Mouse (Mus musculus) heart, postnatal 14 days (tissue): ENCODE measurements at regions not wholly inside any gene's neighbourhood (a gene's known extent, or its start where the extent isn't known, plus 50 kb on each side); places are given as distances from the start of the nearest gene placed in this dataset.

Source experiments
- DNase-seq, 2 experiments: peaks; one replicate each; pipeline ENCODE4 v3.0.0; 2021 to 2022
- intact Hi-C: fragments of 180-260 bp; cut with DNase I; formaldehyde crosslinking; loops from one replicate; pipeline ENCODE4 v1.15.1; 2025

GRCm38 (mm10) chr7:134527351-134527750 is 141.9 kb upstream of the D7Ertd443e start:
- intact Hi-C loops: no loop called here
- peak; percentile 14 to 16 for DNase-seq

- no peak for DNase-seq
- intact Hi-C loops: no loop called here
Observed at GRCm38 (mm10) chr7:134528026-134528425, 142.4 kb upstream of the Dock1 start.

GRCm38 (mm10) chr7:134534821-134535220 is 135.6 kb upstream of the Dock1 start:
- intact Hi-C loops: no loop called here
- DNase-seq: no peak

DNA sequence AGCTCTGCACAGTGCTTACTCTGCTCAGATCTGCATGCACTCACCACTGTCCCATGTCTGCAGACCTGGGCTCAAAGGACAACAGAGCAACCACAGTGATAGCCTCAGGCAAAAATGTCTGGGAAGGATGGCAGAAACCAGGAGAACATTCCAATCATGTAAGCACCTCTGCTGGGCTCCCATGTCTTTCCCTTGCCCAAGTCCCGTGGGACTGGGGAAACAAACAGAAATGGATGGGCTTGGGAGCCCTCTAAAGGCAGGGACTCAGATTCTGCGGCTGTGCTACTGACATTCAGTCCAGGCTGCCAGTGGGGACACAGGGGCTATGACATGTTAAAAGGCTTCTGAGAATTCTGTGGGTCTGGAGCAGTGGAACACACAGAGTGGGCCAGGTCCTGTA is 128.8 kb upstream of the Dock1 start:
- no peak for DNase-seq
- intact Hi-C loops: no loop called here

- intact Hi-C loops: no loop called here
- DNase-seq: no peak
Observed at GRCm38 (mm10) chr7:134546187-134546586, 124.3 kb upstream of the Dock1 start.

DNA sequence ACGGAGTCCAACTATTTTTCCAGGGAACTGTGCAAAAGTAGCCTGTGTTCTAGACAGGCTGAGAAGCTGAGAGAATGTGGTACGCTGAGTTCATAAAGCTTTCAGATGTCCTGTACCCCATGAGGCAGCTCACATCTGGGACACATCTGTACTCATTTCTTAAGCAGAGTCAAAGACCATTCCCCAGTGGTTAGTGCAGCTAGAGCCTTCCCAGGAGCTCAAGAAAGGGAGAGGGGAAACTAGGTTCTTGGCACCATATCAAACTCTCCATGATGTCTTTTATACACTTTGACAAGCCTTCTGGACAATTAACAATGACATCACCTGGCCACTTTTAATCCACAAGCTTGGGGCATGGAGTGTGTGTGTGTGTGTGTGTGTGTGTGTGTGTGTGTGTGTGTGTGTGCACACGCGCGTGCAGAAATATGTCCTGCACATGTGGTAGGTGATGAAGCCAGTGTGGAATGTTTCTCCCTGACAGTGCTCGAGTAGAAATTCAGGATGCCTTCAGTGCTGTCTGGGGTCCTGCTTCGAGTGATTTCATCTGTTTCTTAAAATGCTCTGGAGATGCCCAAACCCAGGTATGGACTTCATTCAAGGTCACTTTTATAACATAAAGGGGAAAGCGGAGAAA is 121.1 kb upstream of the Dock1 start:
- intact Hi-C loops: no loop called here
- DNase-seq: no peak

DNA sequence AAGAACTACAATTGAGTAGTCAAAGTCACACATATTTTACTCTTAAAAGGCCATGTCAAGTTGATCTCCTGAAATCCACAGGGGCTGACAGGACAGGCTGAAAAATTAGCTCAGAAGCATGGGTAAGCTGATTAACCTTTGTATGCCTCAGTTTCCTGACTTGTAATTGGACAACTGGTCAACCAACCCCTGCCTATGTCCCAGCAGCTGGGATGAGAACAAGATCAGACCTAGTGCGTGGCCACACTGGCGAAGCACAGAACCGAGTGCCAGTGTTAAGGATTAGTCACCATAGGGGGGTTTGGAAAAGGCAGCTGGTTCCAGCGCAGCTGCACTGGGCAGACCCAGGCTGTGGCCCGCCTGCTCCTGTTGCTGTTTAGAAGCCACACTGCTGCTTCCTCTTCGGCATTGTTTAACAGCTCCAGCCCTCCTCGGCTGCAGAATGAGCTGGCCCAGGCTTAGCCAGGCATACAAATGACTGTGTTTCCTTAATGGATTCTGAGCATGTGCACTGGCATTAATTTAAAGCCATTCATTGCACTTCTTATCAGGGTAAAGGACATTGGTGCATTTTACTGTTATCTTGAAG is 120.1 kb upstream of the Dock1 start:
- DNase-seq: peak; percentile 34
- intact Hi-C loops: no loop called here

- DNase-seq: peak; percentile 32 to 62
- intact Hi-C loops: no loop called here
Observed at GRCm38 (mm10) chr7:134552051-134552451, 118.4 kb upstream of the Dock1 start.

DNA sequence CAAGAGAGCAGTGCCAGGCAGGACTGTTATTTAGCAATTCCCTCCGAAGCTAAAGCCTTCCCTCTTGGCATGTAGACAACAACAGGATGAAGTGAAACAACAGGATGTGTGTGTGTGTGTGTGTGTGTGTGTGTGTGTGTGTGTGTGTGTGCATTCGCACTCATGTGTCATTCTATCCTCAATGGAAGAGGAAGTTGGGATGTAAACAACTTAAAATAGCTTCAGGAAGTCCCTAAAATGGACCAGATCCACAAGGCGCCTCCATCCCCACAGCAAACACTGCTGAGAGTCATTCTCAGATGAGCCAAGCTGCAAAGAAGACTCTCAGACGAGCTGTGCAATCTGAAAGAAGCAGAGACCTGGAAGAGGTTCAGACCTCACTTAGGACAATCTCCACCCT is 114.4 kb upstream of the Dock1 start:
- DNase-seq: peak in 1 of 2 experiments; percentile 3
- intact Hi-C loops: no loop called here

- DNase-seq: peak; percentile 69 to 81
- intact Hi-C loops: loop anchor here (5.0 to 10.0 kb wide), 4 partner anchors 89 to 709 kb away; no protein-coding TSS in a partner anchor
Observed at GRCm38 (mm10) chr7:134566322-134566721, 104.1 kb upstream of the Dock1 start.

- intact Hi-C loops: loop anchor here (5.0 to 10.0 kb wide), 4 partner anchors 92 to 712 kb away; no protein-coding TSS in a partner anchor
- no peak for DNase-seq
Observed at GRCm38 (mm10) chr7:134569247-134569646, 101.2 kb upstream of the Dock1 start.

GRCm38 (mm10) chr7:134570176-134570810 is 100.2 kb upstream of the Dock1 start:
- peak; percentile 23 to 32 for DNase-seq
- intact Hi-C loops: no loop called here

DNA sequence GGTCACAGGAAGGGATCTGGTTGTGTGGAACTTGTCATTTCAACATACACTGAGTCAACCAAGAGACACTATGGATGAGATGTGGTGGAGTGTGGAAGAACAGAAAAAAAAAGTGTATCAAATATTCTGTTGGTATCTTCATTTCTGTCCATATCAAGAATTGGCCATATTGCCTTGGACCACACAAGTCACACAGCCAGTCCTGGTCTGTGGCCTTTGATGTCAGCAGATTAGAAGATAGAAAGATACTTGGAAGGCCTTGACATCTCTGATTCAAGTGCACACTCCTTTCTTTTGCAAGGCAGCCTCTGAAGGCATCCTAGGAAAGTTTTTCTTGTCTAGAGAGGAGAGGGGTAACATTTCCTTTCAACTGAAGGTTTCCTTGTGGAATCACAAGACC is 88.7 kb upstream of the Dock1 start:
- DNase-seq: no peak
- intact Hi-C loops: no loop called here

DNA sequence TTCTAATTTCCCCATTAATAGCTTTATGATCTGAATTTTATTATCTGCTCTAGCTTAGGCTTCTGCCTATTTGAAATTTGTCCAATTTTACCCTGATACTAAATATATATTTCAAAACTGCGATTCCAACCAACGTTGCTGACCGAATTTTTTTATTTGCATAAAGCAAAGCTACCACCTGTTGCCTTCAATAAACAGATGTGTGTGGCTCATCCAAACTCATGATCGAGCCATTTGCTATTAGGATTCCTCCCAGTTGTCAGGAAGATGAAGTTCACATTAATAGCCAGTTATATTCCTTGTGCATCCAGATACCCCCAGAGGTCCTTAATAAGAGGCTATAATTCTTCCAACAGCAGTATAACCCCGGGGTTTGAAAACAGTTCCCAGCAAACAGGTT is 85.0 kb upstream of the Dock1 start:
- intact Hi-C loops: no loop called here
- DNase-seq: no peak

DNA sequence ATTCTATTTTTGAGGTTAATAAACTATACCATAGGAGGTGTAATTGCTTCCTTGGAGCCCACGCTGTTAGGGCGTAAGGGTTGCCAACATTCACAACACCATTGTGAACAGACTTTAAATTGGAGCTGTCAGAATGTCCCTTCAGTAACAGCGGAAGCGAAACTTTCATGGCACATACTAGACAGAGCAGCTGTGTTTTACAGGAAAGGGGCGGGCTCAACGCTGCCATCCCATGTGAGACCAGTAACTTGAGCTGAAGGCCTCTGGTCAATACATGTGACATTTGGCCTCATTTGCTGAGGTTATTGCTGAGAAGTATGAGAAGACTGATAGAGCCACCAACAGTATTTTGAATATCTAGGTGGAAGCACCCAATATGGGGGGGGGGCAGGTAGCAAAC is 83.5 kb upstream of the Dock1 start:
- DNase-seq: no peak
- intact Hi-C loops: no loop called here

- intact Hi-C loops: no loop called here
- peak; percentile 43 to 50 for DNase-seq
Observed at GRCm38 (mm10) chr7:134607886-134608285, 62.6 kb upstream of the Dock1 start.

GRCm38 (mm10) chr7:134610159-134610558 is 60.3 kb upstream of the Dock1 start:
- DNase-seq: no peak
- intact Hi-C loops: no loop called here

- no peak for DNase-seq
- intact Hi-C loops: no loop called here
Observed at GRCm38 (mm10) chr7:134611371-134611770, 59.1 kb upstream of the Dock1 start.

DNA sequence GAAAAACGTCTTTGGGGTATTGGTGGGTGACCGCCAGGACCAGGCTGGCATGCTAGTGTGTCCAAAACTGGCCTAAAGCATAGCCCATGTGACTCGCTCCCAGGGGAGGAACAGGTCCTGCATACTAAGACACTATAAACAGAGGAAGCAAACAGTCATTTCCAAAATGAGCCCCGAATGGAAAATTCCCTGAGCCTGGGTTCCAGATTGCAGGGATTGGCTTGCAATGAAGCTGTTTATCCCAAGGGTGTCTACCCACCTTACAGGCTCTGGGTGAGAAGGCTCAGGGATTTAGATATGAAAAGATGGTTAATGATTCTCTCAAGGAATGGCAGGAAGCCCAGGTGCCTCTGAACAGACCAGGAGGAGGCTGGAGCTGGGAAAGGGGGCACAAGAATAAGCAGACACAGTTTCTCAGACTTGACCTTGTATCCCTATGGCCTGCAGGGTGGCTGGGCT is 58.2 kb upstream of the Dock1 start:
- intact Hi-C loops: no loop called here

DNA sequence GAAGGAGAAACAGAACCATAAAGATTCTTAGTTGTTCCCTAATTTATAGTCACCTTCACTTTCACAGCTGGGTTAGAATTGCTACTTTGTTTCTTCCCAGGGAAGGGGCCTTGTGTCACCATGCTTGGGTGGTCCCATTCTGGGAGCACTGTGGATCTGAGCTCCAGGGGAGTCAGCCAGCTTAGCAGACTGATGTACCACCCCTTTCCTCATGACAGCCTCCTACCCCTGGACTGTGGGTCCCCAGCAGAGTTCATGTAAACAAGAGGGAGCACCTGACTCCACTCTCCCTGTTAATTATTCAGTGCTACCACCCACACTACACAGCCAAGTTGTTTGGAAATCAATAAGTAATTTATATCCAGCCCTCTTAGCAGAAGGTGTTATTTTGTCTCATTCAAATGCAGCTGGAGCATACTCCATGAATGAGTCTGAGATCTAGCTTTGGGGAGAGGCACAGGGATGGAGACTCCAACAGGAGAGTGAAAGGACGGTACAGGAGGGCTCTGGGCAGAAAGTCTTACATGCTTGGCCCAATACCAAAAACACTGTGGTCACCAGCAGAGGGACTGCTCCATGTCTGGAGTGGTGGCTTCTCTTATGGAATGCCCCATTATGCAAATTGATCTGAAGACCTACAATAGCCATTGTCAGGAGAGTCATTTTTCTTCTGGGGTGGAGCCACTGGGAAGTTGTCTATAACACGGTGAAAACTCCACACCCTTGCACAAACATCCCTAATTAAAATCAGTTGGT is 51.1 kb upstream of the Dock1 start:
- DNase-seq: no peak
- intact Hi-C loops: no loop called here

More for the DNA sequence above, 58.2 kb upstream of the Dock1 start:
- no peak for DNase-seq

GRCm38 (mm10) chr7:134620006-134620405 is 50.4 kb upstream of the Dock1 start:
- intact Hi-C loops: no loop called here
- DNase-seq: no peak
